Mouse (Mus musculus) stomach, embryonic 15.5 days (tissue): Measurements from ENCODE around the gene Ptprn2. TPM values are rescaled to one million over a fixed set of nuclear protein-coding genes. Genes with fewer than 3 reads are reported as not detected.
"Not testable (repeated sequence)": the region's sequence is repeated elsewhere in the genome, so short reads cannot be mapped to it uniquely, and the experiment has no call there.

Experiments used
- ATAC-seq: fragments of 200-750 bp; cut with Nextera tagmentation; 2 replicates; pipeline ENCODE4 v1.8.0; 2017; ENCODE audit warnings: low read depth, moderate number of reproducible peaks, moderate TSS enrichment; ENCODE audit not compliant: insufficient read depth, low FRiP score
- H3K27ac ChIP-seq: fragments of 300-500 bp; sonication (generic); 2 replicates; pipeline ENCODE4 v1.5.1; 2015; ENCODE audit warnings: mild to moderate bottlenecking, inconsistent platforms
- H3K27me3 ChIP-seq: fragments of 300-500 bp; sonication (generic); replicated peaks from 2 replicates; pipeline ENCODE4 v1.6.1; 2015; ENCODE audit warnings: inconsistent platforms
- H3K36me3 ChIP-seq: fragments of 300-500 bp; sonication (generic); 2 replicates; pipeline ENCODE4 v1.6.1; 2015; ENCODE audit warnings: inconsistent platforms
- H3K4me1 ChIP-seq: fragments of 300-500 bp; sonication (generic); 2 replicates; pipeline ENCODE4 v1.6.1; 2015; ENCODE audit warnings: inconsistent platforms
- H3K4me2 ChIP-seq: fragments of 300-500 bp; sonication (generic); 2 replicates; pipeline ENCODE4 v1.6.1; 2015; ENCODE audit warnings: mild to moderate bottlenecking, inconsistent platforms
- H3K4me3 ChIP-seq: fragments of 300-500 bp; sonication (generic); replicated peaks from 2 replicates; pipeline ENCODE4 v1.5.1; 2015; ENCODE audit warnings: inconsistent platforms
- H3K9ac ChIP-seq: fragments of 300-500 bp; sonication (generic); 2 replicates; pipeline ENCODE4 v1.6.1; 2015; ENCODE audit warnings: inconsistent platforms
- H3K9me3 ChIP-seq: fragments of 300-500 bp; sonication (generic); 2 replicates; pipeline ENCODE4 v1.6.1; 2016; ENCODE audit warnings: inconsistent platforms
- WGBS: fragments of 180-500 bp; shearing (Covaris S2); methylation state at CpG from one replicate; pipeline ENCODE4 v1.1.7; 2015; 5-methylcytosine and 5-hydroxymethylcytosine counted together
- polyA plus RNA-seq: library from polyadenylated mRNA; unstranded; fragments of >200 nt; fragmentation: Nextera tagmentation; extraction: Ambion mirVana; gene quantifications from 2 replicates; pipeline ENCODE4 v1.2.1, GENCODE M21; 2015

Ptprn2 gene
- polyA plus RNA-seq, 1 experiment from 2014 or later, result 3.7 TPM

DNA sequence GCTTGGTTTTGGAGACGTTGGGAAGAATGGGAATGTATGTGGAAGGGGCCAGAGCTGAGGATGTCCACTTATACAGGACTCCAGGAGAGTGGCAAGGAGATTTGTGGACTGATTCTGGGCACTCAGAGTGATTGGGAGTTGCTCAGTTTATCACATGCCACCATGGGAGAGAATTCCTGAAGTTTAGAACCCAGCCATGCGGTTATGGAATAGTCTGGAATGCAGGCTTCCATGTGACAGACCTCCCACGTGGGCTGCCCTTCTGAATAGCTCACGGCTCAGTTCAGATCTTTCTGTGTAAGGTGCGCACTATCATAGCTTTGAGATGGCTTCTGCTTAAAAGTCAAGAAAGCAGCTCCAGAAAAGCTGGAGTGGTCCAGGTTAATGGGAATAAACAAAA, 88.6 kb downstream of the Ptprn2 start:
- H3K4me1 ChIP-seq, result no peaks in the 10 kb centered on the region
- no peak overlapping the region for H3K4me3 ChIP-seq
- no peak overlapping the region for H3K9ac ChIP-seq
- H3K4me2 ChIP-seq, result no peak overlapping the region
- 62% methylated on average over 5 of the region's 5 CpGs for WGBS
- ATAC-seq, result no peak
- no peaks in the 10 kb centered on the region for H3K27me3 ChIP-seq
- no peaks in the 10 kb centered on the region for H3K36me3 ChIP-seq
- H3K9me3 ChIP-seq, result no peaks in the 10 kb centered on the region
- H3K27ac ChIP-seq, result no peak overlapping the region

DNA sequence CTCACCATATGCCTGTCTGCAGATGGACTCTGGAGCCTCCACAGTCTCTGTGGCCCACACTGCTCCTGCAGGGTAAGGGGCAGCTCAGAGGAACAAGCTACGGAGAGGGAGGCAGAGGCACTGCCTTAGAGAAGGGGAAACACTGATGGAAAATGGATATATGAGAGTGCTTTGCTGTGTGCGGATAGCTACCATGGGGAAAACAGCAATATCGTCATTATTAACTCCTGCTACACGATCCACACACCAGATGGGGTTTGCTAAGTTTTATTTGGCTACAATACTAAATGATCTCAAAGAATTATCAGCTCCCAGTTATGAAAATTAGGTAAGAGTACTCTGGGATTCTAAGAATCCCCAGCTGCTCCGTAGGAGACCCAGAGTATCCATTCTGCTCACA, 89.2 kb downstream of the Ptprn2 start:
- 70% methylated on average over 5 of the region's 5 CpGs for WGBS

DNA sequence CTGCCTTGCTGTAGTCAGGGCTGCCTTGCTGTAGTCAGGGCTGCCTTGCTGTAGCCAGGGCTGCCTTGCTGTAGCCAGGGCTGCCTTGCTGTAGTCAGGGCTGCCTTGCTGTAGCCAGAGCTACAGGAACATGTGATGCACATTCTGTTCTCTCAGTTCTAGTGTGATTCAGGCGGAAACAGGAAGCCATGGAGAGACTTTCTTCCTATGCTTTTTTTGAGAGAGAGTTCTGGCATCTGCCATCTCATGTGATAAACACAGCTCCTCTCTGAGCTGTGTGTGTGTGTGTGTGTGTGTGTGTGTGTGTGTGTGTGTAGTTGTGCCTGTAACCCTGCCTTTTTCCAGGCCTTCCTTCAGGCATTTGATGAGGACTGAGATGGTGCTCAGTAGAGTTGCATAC, 92.4 kb downstream of the Ptprn2 start:
- H3K9ac ChIP-seq, H3K4me2 ChIP-seq, H3K4me3 ChIP-seq, H3K27ac ChIP-seq, H3K9me3 ChIP-seq, H3K36me3 ChIP-seq, ATAC-seq, H3K27me3 ChIP-seq: not testable (repeated sequence)
- H3K4me1 ChIP-seq, result peaks cover 16% of the 10 kb centered on the region
- 65% methylated on average over 1 of the region's 1 CpGs for WGBS

More for the DNA sequence above, 89.2 kb downstream of the Ptprn2 start:
- Histone ChIP-seq H3K9ac (no peak overlapping the region), H3K4me1 (no peaks in the 10 kb centered on the region), H3K36me3 (no peaks in the 10 kb centered on the region), H3K27me3 (no peaks in the 10 kb centered on the region), H3K27ac (no peak overlapping the region), H3K4me3 (no peak overlapping the region), H3K4me2 (no peak overlapping the region), H3K9me3 (no peaks in the 10 kb centered on the region)
- no peak for ATAC-seq

DNA sequence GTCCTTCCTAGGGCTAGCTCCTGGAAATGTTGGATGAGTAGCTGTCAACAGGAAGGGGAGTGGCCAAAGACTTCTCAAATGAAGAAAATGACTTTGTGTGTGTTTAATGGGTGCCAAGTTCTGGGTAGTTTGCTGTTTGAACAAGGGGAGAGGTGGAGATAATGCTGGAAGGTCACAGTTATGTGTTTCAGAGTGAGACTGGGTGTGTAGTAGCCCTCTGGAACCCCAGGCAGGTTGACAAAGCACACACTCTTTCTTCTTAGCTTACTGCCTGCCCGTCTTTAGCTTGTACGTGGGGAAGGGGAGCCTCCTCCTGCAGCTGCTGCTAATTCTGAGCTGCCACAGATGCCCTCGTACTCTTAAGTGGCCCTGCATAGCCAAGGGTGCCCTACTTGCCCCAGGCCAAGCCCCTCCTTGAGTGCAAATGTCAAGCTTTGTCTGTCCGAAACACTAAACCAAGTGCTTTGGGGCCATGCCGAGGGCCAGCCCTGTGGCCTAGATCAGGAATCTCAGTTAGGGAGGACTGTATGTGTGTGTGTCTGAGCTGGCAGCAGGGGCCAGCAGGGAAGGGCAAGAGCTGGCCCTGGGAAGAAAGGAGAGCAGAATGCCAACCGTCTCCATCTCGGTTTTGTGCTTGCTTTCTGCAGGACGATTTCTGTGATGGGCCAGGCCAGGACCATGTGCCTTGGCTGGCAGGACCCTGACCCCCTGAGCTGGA, 95.5 kb downstream of the Ptprn2 start:
- Histone ChIP-seq H3K9ac (no peak overlapping the region), H3K4me1 (peaks cover 16% of the 10 kb centered on the region), H3K4me2 (no peak overlapping the region), H3K27me3 (no peaks in the 10 kb centered on the region), H3K27ac (peak overlapping the region; percentile 85), H3K36me3 (no peaks in the 10 kb centered on the region), H3K9me3 (no peaks in the 10 kb centered on the region), H3K4me3 (no peak overlapping the region)
- WGBS, result 41% methylated on average over 8 of the region's 8 CpGs
- peak; percentile 74 for ATAC-seq

- Histone ChIP-seq H3K27ac (no peak overlapping the region), H3K4me1 (peaks cover 16% of the 10 kb centered on the region)
- peak; percentile 32; the same call in 1 of the 2 replicates for ATAC-seq
Observed at GRCm38 (mm10) chr12:116581864-116582263, 96.3 kb downstream of the Ptprn2 start.

DNA sequence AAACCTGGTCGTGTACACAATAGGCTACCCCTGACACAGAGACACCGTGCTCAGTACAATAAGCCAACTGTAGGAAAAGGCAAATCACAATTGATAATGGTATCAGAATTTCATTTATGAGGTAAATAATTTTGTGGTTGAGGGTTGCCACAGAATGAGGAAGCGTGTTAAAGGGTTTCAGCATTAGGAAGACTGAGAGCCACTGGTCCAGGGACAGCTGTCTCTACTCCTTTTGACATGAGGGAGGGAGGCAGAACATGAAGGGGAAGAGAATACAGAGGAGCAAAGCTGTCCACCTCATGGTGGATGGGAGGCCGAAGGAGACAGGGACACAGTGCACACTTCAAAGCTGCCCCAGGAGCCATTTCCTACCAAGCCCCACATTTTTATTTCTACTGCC, 97.3 kb downstream of the Ptprn2 start:
- H3K27ac ChIP-seq, result no peak overlapping the region
- no peaks in the 10 kb centered on the region for H3K36me3 ChIP-seq
- no peak overlapping the region for H3K4me2 ChIP-seq
- H3K9ac ChIP-seq, result no peak overlapping the region
- no peaks in the 10 kb centered on the region for H3K9me3 ChIP-seq
- H3K4me1 ChIP-seq, result peaks cover 16% of the 10 kb centered on the region
- 65% methylated on average over 4 of the region's 4 CpGs for WGBS
- H3K27me3 ChIP-seq, result no peaks in the 10 kb centered on the region
- H3K4me3 ChIP-seq, result no peak overlapping the region
- no peak for ATAC-seq

More at GRCm38 (mm10) chr12:116581864-116582263, 96.3 kb downstream of the Ptprn2 start:
- Histone ChIP-seq H3K36me3 (no peaks in the 10 kb centered on the region), H3K9ac (no peak overlapping the region), H3K4me3 (no peak overlapping the region), H3K4me2 (no peak overlapping the region), H3K9me3 (no peaks in the 10 kb centered on the region), H3K27me3 (no peaks in the 10 kb centered on the region)

DNA sequence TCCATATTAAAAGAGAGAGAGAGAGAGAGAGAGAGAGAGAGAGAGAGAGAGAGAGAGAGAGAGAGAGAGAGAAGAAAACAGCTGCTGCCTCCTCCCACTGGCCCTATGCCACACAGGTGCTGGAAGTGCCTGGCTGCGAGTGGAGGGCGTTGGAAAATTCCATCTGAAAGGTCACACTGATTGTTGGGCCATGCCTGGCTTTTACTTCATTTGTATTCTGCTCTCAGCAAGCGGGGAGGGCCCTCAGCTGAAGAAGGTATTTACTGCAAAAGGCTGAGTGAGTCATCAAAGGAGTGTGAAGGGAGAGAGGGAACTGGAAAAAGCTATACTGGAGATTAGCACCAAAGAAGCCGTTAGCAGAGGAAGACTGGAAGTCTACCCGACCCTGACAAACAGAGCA, 99.5 kb downstream of the Ptprn2 start:
- Histone ChIP-seq H3K9ac (no peak overlapping the region), H3K36me3 (no peaks in the 10 kb centered on the region), H3K4me2 (no peak overlapping the region), H3K4me3 (no peak overlapping the region), H3K27me3 (no peaks in the 10 kb centered on the region), H3K27ac (peak overlapping the region; percentile 41; the same call in 1 of the 2 replicates), H3K9me3 (no peaks in the 10 kb centered on the region), H3K4me1 (peaks cover 16% of the 10 kb centered on the region)
- 19% methylated on average over 5 of the region's 5 CpGs for WGBS
- peak; percentile 65 for ATAC-seq

GRCm38 (mm10) chr12:116586167-116586566, 100.6 kb downstream of the Ptprn2 start:
- H3K27me3 ChIP-seq, result no peaks in the 10 kb centered on the region
- ATAC-seq, result peak; percentile 80
- WGBS, result 63% methylated on average over 2 of the region's 2 CpGs

GRCm38 (mm10) chr12:116587548-116587947, 102.0 kb downstream of the Ptprn2 start:
- Histone ChIP-seq H3K27me3 (no peaks in the 10 kb centered on the region), H3K4me1 (peaks cover 2% of the 10 kb centered on the region), H3K36me3 (no peaks in the 10 kb centered on the region), H3K9ac (no peak overlapping the region), H3K4me3 (no peak overlapping the region), H3K27ac (no peak overlapping the region), H3K9me3 (no peaks in the 10 kb centered on the region), H3K4me2 (no peak overlapping the region)
- 55% methylated on average over 3 of the region's 3 CpGs for WGBS
- ATAC-seq, result no peak

More at GRCm38 (mm10) chr12:116586167-116586566, 100.6 kb downstream of the Ptprn2 start:
- Histone ChIP-seq H3K4me3 (no peak overlapping the region), H3K9ac (no peak overlapping the region), H3K4me1 (peaks cover 8% of the 10 kb centered on the region), H3K36me3 (no peaks in the 10 kb centered on the region), H3K4me2 (no peak overlapping the region), H3K9me3 (no peaks in the 10 kb centered on the region), H3K27ac (peak overlapping the region; percentile 49; the same call in 1 of the 2 replicates)

- Histone ChIP-seq H3K27me3 (no peaks in the 10 kb centered on the region), H3K4me3 (no peak overlapping the region), H3K4me1 (no peaks in the 10 kb centered on the region; the same call in 1 of the 2 replicates), H3K4me2 (no peak overlapping the region), H3K9ac (no peak overlapping the region), H3K36me3 (no peaks in the 10 kb centered on the region), H3K9me3 (no peaks in the 10 kb centered on the region), H3K27ac (no peak overlapping the region)
- 85% methylated on average over 5 of the region's 5 CpGs for WGBS
- ATAC-seq, result no peak
Observed at GRCm38 (mm10) chr12:116590076-116590475, 104.6 kb downstream of the Ptprn2 start.

DNA sequence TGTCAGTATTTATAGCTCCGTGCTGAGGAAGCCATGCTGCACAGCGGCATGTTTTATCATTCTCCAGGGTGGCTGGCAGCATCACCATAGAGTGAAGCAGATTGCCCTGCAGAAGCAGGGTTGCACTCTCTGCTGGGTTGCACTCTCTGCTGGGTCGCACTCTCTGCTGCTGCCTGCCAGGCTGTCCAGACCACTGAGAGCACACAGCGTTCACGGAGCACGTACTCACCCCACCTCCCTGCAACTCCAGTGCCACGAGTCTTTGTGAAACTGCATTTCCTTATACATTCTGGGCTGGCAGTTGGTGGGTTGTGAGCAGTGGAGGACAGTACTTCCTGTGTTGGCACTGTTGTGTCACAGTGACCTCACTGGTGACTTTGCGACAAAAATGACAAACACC, 108.9 kb downstream of the Ptprn2 start:
- H3K27ac ChIP-seq, result no peak overlapping the region
- H3K9me3 ChIP-seq, result no peaks in the 10 kb centered on the region
- H3K4me3 ChIP-seq, result no peak overlapping the region
- WGBS, result 81% methylated on average over 8 of the region's 8 CpGs
- no peak for ATAC-seq
- no peaks in the 10 kb centered on the region for H3K4me1 ChIP-seq
- H3K9ac ChIP-seq, result no peak overlapping the region
- H3K36me3 ChIP-seq, result no peaks in the 10 kb centered on the region
- no peak overlapping the region for H3K4me2 ChIP-seq
- H3K27me3 ChIP-seq, result no peaks in the 10 kb centered on the region

- H3K9me3 ChIP-seq, result no peaks in the 10 kb centered on the region
- no peak for ATAC-seq
- H3K27ac ChIP-seq, result no peak overlapping the region
- H3K9ac ChIP-seq, result no peak overlapping the region
- no peaks in the 10 kb centered on the region for H3K36me3 ChIP-seq
- no peak overlapping the region for H3K4me2 ChIP-seq
- WGBS, result 91% methylated on average over 7 of the region's 7 CpGs
- H3K4me1 ChIP-seq, result no peaks in the 10 kb centered on the region
- no peak overlapping the region for H3K4me3 ChIP-seq
- H3K27me3 ChIP-seq, result no peaks in the 10 kb centered on the region
Observed at GRCm38 (mm10) chr12:116594866-116595610, 109.5 kb downstream of the Ptprn2 start.
